Mouse (Mus musculus) bone marrow, adult 2 months (tissue): ENCODE measurements at regions not wholly inside any gene's neighbourhood (a gene's known extent, or its start where the extent isn't known, plus 50 kb on each side); places are given as distances from the start of the nearest gene placed in this dataset.

ENCODE experiments used
- CTCF ChIP-seq: fragments of 200-500 bp; IDR thresholded peaks from 2 replicates; pipeline ENCODE4 v1.5.1; 2011; ENCODE audit warnings: low read length, control low read depth; ENCODE audit not compliant: control insufficient read depth, insufficient read depth
- POLR2A ChIP-seq: fragments of 200-500 bp; IDR thresholded peaks from 2 replicates; pipeline ENCODE4 v1.6.1; 2011; ENCODE audit warnings: low read depth, mild to moderate bottlenecking, control low read depth, low read length, borderline replicate concordance; ENCODE audit not compliant: control insufficient read depth

- TF ChIP-seq POLR2A (no peak), CTCF (no peak)
These were observed 212.1 kb downstream of the Cdh26 start for GRCm38 (mm10) chr2:178642137-178643052.
